Mouse (Mus musculus) midbrain, embryonic 14.5 days (tissue): Measurements from ENCODE around the gene Ubash3b. TPM values are rescaled to one million over a fixed set of nuclear protein-coding genes. Genes with fewer than 3 reads are reported as not detected.

Experiments used
- ATAC-seq: fragments of 200-750 bp; cut with Nextera tagmentation; 2 replicates; pipeline ENCODE4 v1.8.0; 2017; ENCODE audit warnings: moderate number of reproducible peaks, moderate library complexity; ENCODE audit not compliant: low FRiP score, low TSS enrichment
- DNase-seq: peaks from one replicate; pipeline ENCODE4 v3.0.0-alpha.2; 2015
- H3K27ac ChIP-seq: fragments of 300-500 bp; sonication (generic); replicated peaks from 2 replicates; pipeline ENCODE4 v1.5.1; 2014; ENCODE audit warnings: mild to moderate bottlenecking, low read depth, low read length, moderate library complexity
- H3K27me3 ChIP-seq: fragments of 300-500 bp; sonication (generic); 2 replicates; pipeline ENCODE4 v1.6.1; 2014; ENCODE audit warnings: low read length, control low read depth, mixed read lengths; ENCODE audit not compliant: control insufficient read depth, insufficient read depth
- H3K36me3 ChIP-seq: fragments of 300-500 bp; sonication (generic); 2 replicates; pipeline ENCODE4 v1.6.1; 2014; ENCODE audit warnings: low read length, control low read depth; ENCODE audit not compliant: control insufficient read depth, insufficient read depth
- H3K4me1 ChIP-seq: fragments of 300-500 bp; sonication (generic); 2 replicates; pipeline ENCODE4 v1.6.1; 2014; ENCODE audit warnings: mild to moderate bottlenecking, antibody characterized with exemption, low read length, control low read depth; ENCODE audit not compliant: control insufficient read depth, insufficient read depth
- H3K4me2 ChIP-seq: fragments of 300-500 bp; sonication (generic); 2 replicates; pipeline ENCODE4 v1.6.1; 2014; ENCODE audit warnings: mild to moderate bottlenecking, low read length, moderate library complexity
- H3K4me3 ChIP-seq: fragments of 300-500 bp; sonication (generic); replicated peaks from 2 replicates; pipeline ENCODE4 v1.5.1; 2014; ENCODE audit warnings: low read depth, low read length
- H3K9ac ChIP-seq: fragments of 300-500 bp; sonication (generic); replicated peaks from 2 replicates; pipeline ENCODE4 v1.6.1; 2014; ENCODE audit warnings: mild to moderate bottlenecking, low read length, moderate library complexity
- H3K9me3 ChIP-seq: fragments of 300-500 bp; sonication (generic); 2 replicates; pipeline ENCODE4 v1.6.1; 2016; ENCODE audit warnings: low read length, control low read depth, mixed read lengths; ENCODE audit not compliant: control insufficient read depth
- WGBS: fragments of 180-500 bp; shearing (Covaris S2); extraction: QIAGEN DNeasy Blood & Tissue Kit; methylation state at CpG from one replicate; pipeline ENCODE4 v1.1.7; 2014; 5-methylcytosine and 5-hydroxymethylcytosine counted together
- polyA plus RNA-seq: library from polyadenylated mRNA; unstranded; fragments of >200 nt; fragmentation: Nextera tagmentation; extraction: Ambion mirVana; gene quantifications from 2 replicates; pipeline ENCODE4 v1.2.1, GENCODE M21; 2014

Ubash3b gene
- polyA plus RNA-seq, 1 experiment from 2014 or later = 18.9 TPM

- ATAC-seq (no peak), DNase-seq (no peak)
- 79% methylated on average over 3 of the region's 3 CpGs for WGBS
- no peak overlapping the region for H3K4me3 ChIP-seq
- no peak overlapping the region for H3K4me2 ChIP-seq
- no peak overlapping the region for H3K9ac ChIP-seq
- H3K36me3 ChIP-seq = no peaks in the 10 kb centered on the region
- H3K27ac ChIP-seq = no peak overlapping the region
- no peaks in the 10 kb centered on the region for H3K9me3 ChIP-seq
- H3K4me1 ChIP-seq = no peaks in the 10 kb centered on the region
- H3K27me3 ChIP-seq = no peaks in the 10 kb centered on the region
Measured at GRCm38 (mm10) chr9:41173158-41173557, 11.7 kb upstream of the Ubash3b start.

- H3K9ac ChIP-seq = no peak overlapping the region
- no peaks in the 10 kb centered on the region for H3K4me1 ChIP-seq
- no peak overlapping the region for H3K27ac ChIP-seq
- DNase-seq = no peak
- no peaks in the 10 kb centered on the region for H3K9me3 ChIP-seq
- ATAC-seq = no peak
- no peak overlapping the region for H3K4me2 ChIP-seq
- 94% methylated on average over 8 of the region's 8 CpGs for WGBS
- H3K27me3 ChIP-seq = no peaks in the 10 kb centered on the region
- H3K36me3 ChIP-seq = no peaks in the 10 kb centered on the region
- H3K4me3 ChIP-seq = no peak overlapping the region
Measured at GRCm38 (mm10) chr9:41172426-41172825, 10.9 kb upstream of the Ubash3b start.

- WGBS = 86% methylated on average over 8 of the region's 8 CpGs
- Histone ChIP-seq H3K9me3 (no peaks in the 10 kb centered on the region), H3K4me1 (no peaks in the 10 kb centered on the region), H3K27me3 (no peaks in the 10 kb centered on the region), H3K4me2 (no peak overlapping the region), H3K9ac (no peak overlapping the region), H3K27ac (no peak overlapping the region), H3K4me3 (no peak overlapping the region), H3K36me3 (no peaks in the 10 kb centered on the region)
- ATAC-seq (no peak), DNase-seq (no peak)
Measured at GRCm38 (mm10) chr9:41170026-41170425, 8.5 kb upstream of the Ubash3b start.

- 78% methylated on average over 2 of the region's 2 CpGs for WGBS
- no peak overlapping the region for H3K9ac ChIP-seq
- no peaks in the 10 kb centered on the region for H3K9me3 ChIP-seq
- no peak overlapping the region for H3K27ac ChIP-seq
- H3K4me1 ChIP-seq = no peaks in the 10 kb centered on the region
- no peaks in the 10 kb centered on the region for H3K36me3 ChIP-seq
- no peak overlapping the region for H3K4me2 ChIP-seq
- no peak for DNase-seq
- H3K27me3 ChIP-seq = no peaks in the 10 kb centered on the region
- H3K4me3 ChIP-seq = no peak overlapping the region
- no peak for ATAC-seq
Measured at GRCm38 (mm10) chr9:41168656-41169055, 7.2 kb upstream of the Ubash3b start.

- Histone ChIP-seq H3K9me3 (no peaks in the 10 kb centered on the region), H3K9ac (no peak overlapping the region), H3K36me3 (no peaks in the 10 kb centered on the region), H3K27me3 (no peaks in the 10 kb centered on the region), H3K27ac (no peak overlapping the region), H3K4me3 (no peak overlapping the region), H3K4me1 (no peaks in the 10 kb centered on the region), H3K4me2 (no peak overlapping the region)
- DNase-seq = no peak
- 94% methylated on average over 6 of the region's 6 CpGs for WGBS
- ATAC-seq = no peak
Measured at GRCm38 (mm10) chr9:41168206-41168605, 6.7 kb upstream of the Ubash3b start.

- Histone ChIP-seq H3K4me1 (no peaks in the 10 kb centered on the region), H3K36me3 (no peaks in the 10 kb centered on the region), H3K9ac (no peak overlapping the region), H3K9me3 (no peaks in the 10 kb centered on the region), H3K4me2 (no peak overlapping the region), H3K4me3 (no peak overlapping the region), H3K27ac (no peak overlapping the region), H3K27me3 (no peaks in the 10 kb centered on the region)
- WGBS = 41% methylated on average over 10 of the region's 10 CpGs
- no peak for ATAC-seq
- DNase-seq = no peak
Measured at GRCm38 (mm10) chr9:41166886-41167285, 5.4 kb upstream of the Ubash3b start.

GRCm38 (mm10) chr9:41162363-41162762 lies 866 bp upstream of the Ubash3b start:
- Histone ChIP-seq H3K27me3 (no peaks in the 10 kb centered on the region), H3K4me2 (no peak overlapping the region), H3K9ac (no peak overlapping the region), H3K27ac (no peak overlapping the region), H3K36me3 (no peaks in the 10 kb centered on the region), H3K9me3 (no peaks in the 10 kb centered on the region), H3K4me1 (no peaks in the 10 kb centered on the region), H3K4me3 (no peak overlapping the region)
- 82% methylated on average over 4 of the region's 4 CpGs for WGBS
- DNase-seq = no peak
- no peak for ATAC-seq

GRCm38 (mm10) chr9:41160536-41161176 lies 841 bp downstream of the Ubash3b start:
- no peak overlapping the region for H3K4me2 ChIP-seq
- H3K36me3 ChIP-seq = no peaks in the 10 kb centered on the region
- H3K9me3 ChIP-seq = no peaks in the 10 kb centered on the region
- H3K4me1 ChIP-seq = peaks cover 12% of the 10 kb centered on the region; the same call in 1 of the 2 replicates
- no peak for DNase-seq
- H3K27me3 ChIP-seq = peaks cover 8% of the 10 kb centered on the region; the same call in 1 of the 2 replicates
- WGBS = 14% methylated on average over 7 of the region's 7 CpGs
- ATAC-seq = no peak
- no peak overlapping the region for H3K27ac ChIP-seq
- no peak overlapping the region for H3K9ac ChIP-seq
- no peak overlapping the region for H3K4me3 ChIP-seq

- no peak for DNase-seq
- 93% methylated on average over 2 of the region's 2 CpGs for WGBS
- no peak overlapping the region for H3K4me3 ChIP-seq
- peaks cover 16% of the 10 kb centered on the region; the same call in 1 of the 2 replicates for H3K4me1 ChIP-seq
- H3K9ac ChIP-seq = no peak overlapping the region
- no peaks in the 10 kb centered on the region for H3K36me3 ChIP-seq
- ATAC-seq = no peak
- no peaks in the 10 kb centered on the region for H3K9me3 ChIP-seq
- peaks cover 13% of the 10 kb centered on the region; the same call in 1 of the 2 replicates for H3K27me3 ChIP-seq
- no peak overlapping the region for H3K27ac ChIP-seq
- no peak overlapping the region for H3K4me2 ChIP-seq
Measured at GRCm38 (mm10) chr9:41159223-41159622, 2.3 kb downstream of the Ubash3b start.
